Mouse (Mus musculus) forebrain, embryonic 11.5 days (tissue): Measurements from ENCODE around the gene Sult4a1. TPM values are rescaled to one million over a fixed set of nuclear protein-coding genes. Genes with fewer than 3 reads are reported as not detected.

Experiments
- ATAC-seq: fragments of 200-750 bp; cut with Nextera tagmentation; replicated peaks from 2 replicates; pipeline ENCODE4 v1.8.0; 2017; ENCODE audit warnings: moderate TSS enrichment; ENCODE audit not compliant: low FRiP score
- DNase-seq: peaks from one replicate; pipeline ENCODE4 v3.0.0-alpha.2; 2017; ENCODE audit warnings: low spot score
- H3K27ac ChIP-seq: fragments of 300-500 bp; sonication (generic); 2 replicates; pipeline ENCODE4 v1.5.1; 2014; ENCODE audit warnings: low read depth, low read length
- H3K27me3 ChIP-seq: fragments of 300-500 bp; sonication (generic); 2 replicates; pipeline ENCODE4 v1.6.1; 2014; ENCODE audit warnings: mild to moderate bottlenecking, low read length, mixed read lengths; ENCODE audit not compliant: control insufficient read depth, insufficient read depth
- H3K36me3 ChIP-seq: fragments of 300-500 bp; sonication (generic); 2 replicates; pipeline ENCODE4 v1.6.1; 2014; ENCODE audit warnings: mild to moderate bottlenecking, low read length, moderate library complexity, mixed read lengths; ENCODE audit not compliant: control insufficient read depth, insufficient read depth
- H3K4me1 ChIP-seq: fragments of 300-500 bp; sonication (generic); replicated peaks from 2 replicates; pipeline ENCODE4 v1.6.1; 2014; ENCODE audit warnings: low read length, mixed read lengths; ENCODE audit not compliant: control insufficient read depth, insufficient read depth
- H3K4me2 ChIP-seq: fragments of 300-500 bp; sonication (generic); 2 replicates; pipeline ENCODE4 v1.6.1; 2014; ENCODE audit warnings: low read depth, mild to moderate bottlenecking, low read length, moderate library complexity, mixed read lengths; ENCODE audit not compliant: severe bottlenecking
- H3K4me3 ChIP-seq: fragments of 300-500 bp; sonication (generic); 2 replicates; pipeline ENCODE4 v1.5.1; 2014; ENCODE audit warnings: low read depth, low read length
- H3K9ac ChIP-seq: fragments of 300-500 bp; sonication (generic); 2 replicates; pipeline ENCODE4 v1.6.1; 2014; ENCODE audit warnings: low read length
- H3K9me3 ChIP-seq: fragments of 300-500 bp; sonication (generic); 2 replicates; pipeline ENCODE4 v1.6.1; 2016; ENCODE audit warnings: low read length, mixed read lengths; ENCODE audit not compliant: control insufficient read depth
- WGBS: fragments of 180-500 bp; shearing (Covaris S2); extraction: QIAGEN DNeasy Blood & Tissue Kit; methylation state at CpG from one replicate; pipeline ENCODE4 v1.1.7; 2014; 5-methylcytosine and 5-hydroxymethylcytosine counted together
- polyA plus RNA-seq: library from polyadenylated mRNA; unstranded; fragments of >200 nt; fragmentation: Nextera tagmentation; extraction: Ambion mirVana; gene quantifications from 2 replicates; pipeline ENCODE4 v1.2.1, GENCODE M21; 2014

The Sult4a1 gene
- polyA plus RNA-seq: 9.7 and 11.8 TPM in 2 replicates

- H3K36me3 ChIP-seq: no peaks in the 10 kb centered on the region
- no peaks in the 10 kb centered on the region; the same call in 1 of the 2 replicates for H3K4me1 ChIP-seq
- no peak within 1 kb of the TSS for H3K27ac ChIP-seq
- ATAC-seq (peak; percentile 63; the same call in 1 of the 2 replicates), DNase-seq (peak; percentile 75)
- no peaks in the 10 kb centered on the region for H3K9me3 ChIP-seq
- peak within 1 kb of the TSS; percentile 87 for H3K4me2 ChIP-seq
- H3K27me3 ChIP-seq: peaks cover 16% of the 10 kb centered on the region
- 2% methylated on average over 77 of the region's 77 CpGs for WGBS
- peak within 1 kb of the TSS; percentile 55 for H3K9ac ChIP-seq
- peak within 1 kb of the TSS; percentile 52 for H3K4me3 ChIP-seq
Measured at GRCm38 (mm10) chr15:84105105-84105923, at the start of gene Sult4a1. Gene Sult4a1, minus strand, starts transcription at chr15:84105754.

- DNase-seq: no peak
- 37% methylated on average over 5 of the region's 5 CpGs for WGBS
Measured at GRCm38 (mm10) chr15:84140929-84141328, 35.4 kb upstream of the Sult4a1 start.

GRCm38 (mm10) chr15:84140109-84140508, 34.6 kb upstream of the Sult4a1 start:
- Histone ChIP-seq H3K27me3 (no peaks in the 10 kb centered on the region), H3K9me3 (no peaks in the 10 kb centered on the region), H3K9ac (no peak overlapping the region), H3K4me3 (no peak overlapping the region), H3K4me1 (peaks cover 10% of the 10 kb centered on the region; the same call in 1 of the 2 replicates), H3K4me2 (no peak overlapping the region), H3K36me3 (no peaks in the 10 kb centered on the region), H3K27ac (no peak overlapping the region)
- DNase-seq: no peak
- no peak for ATAC-seq
- WGBS: 51% methylated on average over 3 of the region's 3 CpGs

More at GRCm38 (mm10) chr15:84140929-84141328, 35.4 kb upstream of the Sult4a1 start:
- H3K9me3 ChIP-seq: no peaks in the 10 kb centered on the region
- H3K36me3 ChIP-seq: no peaks in the 10 kb centered on the region
- no peak overlapping the region for H3K4me3 ChIP-seq
- ATAC-seq: no peak
- no peak overlapping the region for H3K9ac ChIP-seq
- no peak overlapping the region for H3K4me2 ChIP-seq
- no peak overlapping the region for H3K27ac ChIP-seq
- no peaks in the 10 kb centered on the region for H3K27me3 ChIP-seq
- peaks cover 10% of the 10 kb centered on the region; the same call in 1 of the 2 replicates for H3K4me1 ChIP-seq

GRCm38 (mm10) chr15:84139592-84140005, 34.0 kb upstream of the Sult4a1 start:
- Histone ChIP-seq H3K4me2 (no peak overlapping the region), H3K36me3 (no peaks in the 10 kb centered on the region), H3K9ac (no peak overlapping the region), H3K9me3 (no peaks in the 10 kb centered on the region), H3K4me3 (no peak overlapping the region), H3K27me3 (no peaks in the 10 kb centered on the region), H3K27ac (no peak overlapping the region), H3K4me1 (peaks cover 10% of the 10 kb centered on the region; the same call in 1 of the 2 replicates)
- no peak for DNase-seq
- WGBS: 93% methylated on average over 5 of the region's 5 CpGs
- no peak for ATAC-seq

GRCm38 (mm10) chr15:84136473-84137415, 31.2 kb upstream of the Sult4a1 start:
- H3K4me2 ChIP-seq: no peak overlapping the region
- ATAC-seq: no peak

GRCm38 (mm10) chr15:84135472-84135871, 29.9 kb upstream of the Sult4a1 start:
- H3K4me2 ChIP-seq: no peak overlapping the region
- no peaks in the 10 kb centered on the region for H3K27me3 ChIP-seq
- no peak overlapping the region for H3K9ac ChIP-seq
- WGBS: 87% methylated on average over 5 of the region's 5 CpGs
- no peak overlapping the region for H3K27ac ChIP-seq
- no peak overlapping the region for H3K4me3 ChIP-seq
- no peaks in the 10 kb centered on the region for H3K9me3 ChIP-seq
- no peaks in the 10 kb centered on the region for H3K36me3 ChIP-seq
- peaks cover 8% of the 10 kb centered on the region; the same call in 1 of the 2 replicates for H3K4me1 ChIP-seq
- no peak for ATAC-seq
- DNase-seq: peak; percentile 76

More at GRCm38 (mm10) chr15:84136473-84137415, 31.2 kb upstream of the Sult4a1 start:
- Histone ChIP-seq H3K4me1 (peaks cover 8% of the 10 kb centered on the region; the same call in 1 of the 2 replicates), H3K27ac (peak overlapping the region; percentile 12; the same call in 1 of the 2 replicates), H3K9me3 (no peaks in the 10 kb centered on the region), H3K9ac (no peak overlapping the region; the same call in 1 of the 2 replicates), H3K4me3 (no peak overlapping the region), H3K36me3 (no peaks in the 10 kb centered on the region), H3K27me3 (no peaks in the 10 kb centered on the region)
- 20% methylated on average over 12 of the region's 12 CpGs for WGBS
- DNase-seq: no peak

GRCm38 (mm10) chr15:84133440-84133839, 27.9 kb upstream of the Sult4a1 start:
- H3K27me3 ChIP-seq: no peaks in the 10 kb centered on the region
- H3K4me3 ChIP-seq: no peak overlapping the region
- no peaks in the 10 kb centered on the region for H3K9me3 ChIP-seq
- ATAC-seq (no peak), DNase-seq (no peak)
- H3K27ac ChIP-seq: no peak overlapping the region
- 79% methylated on average over 4 of the region's 4 CpGs for WGBS
- H3K36me3 ChIP-seq: no peaks in the 10 kb centered on the region
- peaks cover 8% of the 10 kb centered on the region; the same call in 1 of the 2 replicates for H3K4me1 ChIP-seq
- no peak overlapping the region for H3K9ac ChIP-seq
- no peak overlapping the region for H3K4me2 ChIP-seq

- DNase-seq (no peak), ATAC-seq (no peak)
- Histone ChIP-seq H3K4me3 (no peak overlapping the region), H3K36me3 (no peaks in the 10 kb centered on the region), H3K4me2 (no peak overlapping the region), H3K9ac (no peak overlapping the region), H3K27me3 (no peaks in the 10 kb centered on the region), H3K9me3 (no peaks in the 10 kb centered on the region), H3K4me1 (peaks cover 6% of the 10 kb centered on the region; the same call in 1 of the 2 replicates), H3K27ac (no peak overlapping the region)
- WGBS: 97% methylated on average over 7 of the region's 7 CpGs
Measured at GRCm38 (mm10) chr15:84131971-84132370, 26.4 kb upstream of the Sult4a1 start.
